15 mouse cellular contexts compared by ENCODE assay signal in the genomic region with DNA sequence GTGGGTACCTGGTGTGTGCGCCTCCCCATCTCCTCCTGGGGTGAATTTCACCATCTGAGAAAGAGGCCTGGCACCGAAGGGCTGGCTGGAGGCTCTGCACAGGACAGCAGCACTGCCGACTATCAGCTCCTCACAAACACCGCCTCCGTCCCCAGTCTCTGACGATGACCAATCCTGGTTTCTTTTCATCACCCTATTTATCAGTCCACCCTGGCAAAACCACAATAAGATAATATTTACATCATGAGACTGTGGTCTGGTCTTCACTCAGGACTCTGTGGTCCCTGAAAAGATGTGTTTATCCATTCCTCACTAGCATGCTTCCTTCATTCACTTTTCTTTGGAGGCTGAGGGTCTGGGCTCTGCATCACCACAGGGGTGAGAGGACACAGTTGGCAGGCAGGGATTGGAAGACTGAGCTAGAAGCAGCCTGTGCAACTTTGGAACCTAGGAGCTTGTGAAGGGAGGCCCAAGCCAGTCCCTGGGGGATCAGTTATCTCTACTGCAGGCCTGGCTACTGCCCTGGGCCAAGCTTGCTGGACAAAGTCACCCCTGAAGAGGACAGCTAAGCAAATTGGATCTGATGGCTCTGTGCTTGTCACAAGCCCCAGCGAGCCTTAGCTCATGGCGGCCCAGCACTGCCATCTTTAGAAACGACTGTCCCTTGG. TPM values are rescaled to one million over a fixed set of nuclear protein-coding genes. Genes with fewer than 3 reads are reported as not detected.
DNase-seq lines count a peak whose midpoint lies in the region; ATAC-seq and TF ChIP-seq lines count a peak whose summit lies in the region.
"Had no signal": no experiment of that assay in that cellular context is flagged by ENCODE, and none has a peak within 500 bp of the region (broad histone marks: within the 10 kb centered on the region; RNA-seq: fewer than 3 reads in every experiment).

No protein-coding gene starts in this region.

- H3K4me2 ChIP-seq in heart, embryonic 12.5 days: no peak overlapping the region
- H3K4me2 ChIP-seq in liver, embryonic 13.5 days: peak overlapping the region; percentile 34
- H3K4me2 ChIP-seq: embryonic facial prominence, embryonic 12.5 days; limb, embryonic 15.5 days had no signal

- peak overlapping the region; percentile 99 for H3K27ac ChIP-seq in heart, embryonic 12.5 days (ENCODE audit: poor library complexity, severe bottlenecking)
- peak overlapping the region; percentile 62 for H3K27ac ChIP-seq in liver, embryonic 13.5 days
- H3K27ac ChIP-seq: embryonic facial prominence, embryonic 12.5 days; kidney, postnatal 0 days; limb, embryonic 15.5 days had no signal

- no peaks in the 10 kb centered on the region for H3K27me3 ChIP-seq in G1E (ENCODE audit: insufficient read depth, low read length)
- H3K27me3 ChIP-seq in heart, embryonic 12.5 days (replicated peaks): no peaks in the 10 kb centered on the region
- no peaks in the 10 kb centered on the region for H3K27me3 ChIP-seq in liver, embryonic 13.5 days
- H3K27me3 ChIP-seq: embryonic facial prominence, embryonic 12.5 days; limb, embryonic 15.5 days had no signal

- peak overlapping the region; percentile 25; the same call in 1 of the 2 replicates for H3K9ac ChIP-seq in heart, embryonic 12.5 days
- H3K9ac ChIP-seq in liver, embryonic 13.5 days: peak overlapping the region; percentile 50
- H3K9ac ChIP-seq: embryonic facial prominence, embryonic 12.5 days; limb, embryonic 15.5 days had no signal

- peaks cover 69% of the 10 kb centered on the region for H3K36me3 ChIP-seq in G1E (replicated peaks)
- peaks cover 4% of the 10 kb centered on the region; the same call in 1 of the 2 replicates for H3K36me3 ChIP-seq in heart, embryonic 12.5 days
- 0 out of 2 replicates have a peak, but pooled peaks cover 5% of the 10 kb centered on the region for H3K36me3 ChIP-seq in liver, embryonic 13.5 days
- H3K36me3 ChIP-seq: embryonic facial prominence, embryonic 12.5 days; limb, embryonic 15.5 days had no signal

- peak; percentile 68 to 84 for DNase-seq in heart, adult 18-20 months
- no peak for DNase-seq in heart, postnatal 4 days
- no peak for DNase-seq in G1E (ENCODE audit: low spot score)
- DNase-seq in liver, embryonic 13.5 days: no peak
- DNase-seq in spleen, postnatal 36 days (ENCODE audit: low spot score in 2 of 2): no peak
- DNase-seq in urinary bladder, postnatal 36 days (ENCODE audit: low spot score in 2 of 2): no peak
- no peak for DNase-seq in right cerebral cortex, postnatal 36 days (ENCODE audit: low spot score in 2 of 2)
- DNase-seq: cerebellum, adult 9-10 months; layer of hippocampus, postnatal 36 days; right cerebral cortex, postnatal 4 days; thymus, adult 2 months had no signal

- H3K4me1 ChIP-seq in G1E (ENCODE audit: insufficient read depth, low read depth, low read length): peaks cover 91% of the 10 kb centered on the region
- peaks cover 93% of the 10 kb centered on the region for H3K4me1 ChIP-seq in heart, embryonic 12.5 days (replicated peaks)
- H3K4me1 ChIP-seq in liver, embryonic 13.5 days (replicated peaks): peaks cover 95% of the 10 kb centered on the region

- H3K4me3 ChIP-seq in G1E (ENCODE audit: low read depth, low read length): peak overlapping the region; percentile 61; the same call in 1 of the 2 replicates
- H3K4me3 ChIP-seq in heart, embryonic 12.5 days: no peak overlapping the region
- no peak overlapping the region for H3K4me3 ChIP-seq in liver, embryonic 13.5 days (replicated peaks)
- H3K4me3 ChIP-seq: embryonic facial prominence, embryonic 12.5 days; limb, embryonic 15.5 days had no signal

- WGBS in heart, embryonic 12.5 days: 43% methylated on average over 9 of the region's 9 CpGs
- 37% methylated on average over 9 of the region's 9 CpGs for whole genome bisulfite sequencing in liver, embryonic 13.5 days (ENCODE audit: insufficient replicate concordance)

- no peak for TF ChIP-seq CTCF in G1E (IDR thresholded peaks at IDR 0.05; ENCODE audit: low read depth, low read length)

- peak; percentile 54 for ATAC-seq in G1E (ENCODE audit: extremely low read depth, insufficient number of reproducible peaks, low FRiP score, poor library complexity, severe bottlenecking)
- no peak for ATAC-seq in heart, embryonic 12.5 days (ENCODE audit: insufficient number of reproducible peaks, low FRiP score)
- peak; percentile 56; the same call in 1 of the 2 replicates for ATAC-seq in liver, embryonic 13.5 days (ENCODE audit: low read depth)

- H3K9me3 ChIP-seq in G1E (replicated peaks): no peaks in the 10 kb centered on the region
- no peaks in the 10 kb centered on the region for H3K9me3 ChIP-seq in heart, embryonic 12.5 days (replicated peaks)
- H3K9me3 ChIP-seq in liver, embryonic 13.5 days (replicated peaks): no peaks in the 10 kb centered on the region
- H3K9me3 ChIP-seq: embryonic facial prominence, embryonic 12.5 days; limb, embryonic 15.5 days had no signal

RNA-seq across cellular contexts. Expression of gene Pitpnm2, which starts 45.3 kb away (rescaled TPM):
- 10 to 100 TPM; 36.8 to 38.9 TPM for total RNA-seq in heart, adult 18-20 months (2021)
- total RNA-seq in heart, postnatal 4 days (2021): 10 to 100 TPM; 45.9 to 52.2 TPM
- total RNA-seq in G1E (2014; fragmentation: Nextera tagmentation) (35.6 and 37.6 TPM in 2 replicates), G1E (2017) (9.0 and 9.2 TPM in 2 replicates)
- polyA plus RNA-seq in G1E (2012): 24.1 and 25.2 TPM in 2 replicates
- polyA plus RNA-seq in heart, embryonic 12.5 days (2016; fragmentation: Nextera tagmentation; extraction: Ambion mirVana): 7.5 and 7.8 TPM in 2 replicates
- polyA plus RNA-seq in liver, embryonic 13.5 days (2015; fragmentation: Nextera tagmentation; extraction: Ambion mirVana): 1.3 and 1.4 TPM in 2 replicates

Comparison
In these comparisons a context has a peak if more than half of its experiments do, and no peak if none do; other contexts are left out.
1. DNase-seq: peak in heart, adult 18-20 months (2 of 2); none in heart, postnatal 4 days (single experiment), G1E (single experiment), liver, embryonic 13.5 days (single experiment), spleen, postnatal 36 days (0 of 2), urinary bladder, postnatal 36 days (0 of 2) and right cerebral cortex, postnatal 36 days (0 of 2).